Mouse (Mus musculus) layer of hippocampus, adult 2 months (tissue): Measurements from ENCODE around the gene Vwa2. TPM values are rescaled to one million over a fixed set of nuclear protein-coding genes. Genes with fewer than 3 reads are reported as not detected.
A peak's percentile ranks its signal among the peaks of the same experiment; 100 is the strongest.

Source experiments
- DNase-seq, 2 experiments: peaks; one replicate each; pipeline ENCODE4 v3.0.0; 2022; ENCODE audit warnings: low spot score in 2 of 2
- H3K27ac ChIP-seq: fragments of 200-600 bp; 2 replicates; pipeline ENCODE4 v1.8.1; 2022
- H3K4me3 ChIP-seq: fragments of 200-600 bp; 2 replicates; pipeline ENCODE4 v1.8.1; 2022; ENCODE audit warnings: mild to moderate bottlenecking
- CTCF ChIP-seq: fragments of 200-600 bp; conservative IDR thresholded peaks from 2 replicates; pipeline ENCODE4 v1.8.1; 2022; ENCODE audit warnings: antibody characterized with exemption, mild to moderate bottlenecking, moderate library complexity
- total RNA-seq, 2 experiments: library from RNA; stranded (reverse); gene quantifications; 2 replicates each; pipeline ENCODE4 v1.2.3; 2021

Vwa2 gene
- total RNA-seq, 2 experiments from 2014 or later = not detected

DNA sequence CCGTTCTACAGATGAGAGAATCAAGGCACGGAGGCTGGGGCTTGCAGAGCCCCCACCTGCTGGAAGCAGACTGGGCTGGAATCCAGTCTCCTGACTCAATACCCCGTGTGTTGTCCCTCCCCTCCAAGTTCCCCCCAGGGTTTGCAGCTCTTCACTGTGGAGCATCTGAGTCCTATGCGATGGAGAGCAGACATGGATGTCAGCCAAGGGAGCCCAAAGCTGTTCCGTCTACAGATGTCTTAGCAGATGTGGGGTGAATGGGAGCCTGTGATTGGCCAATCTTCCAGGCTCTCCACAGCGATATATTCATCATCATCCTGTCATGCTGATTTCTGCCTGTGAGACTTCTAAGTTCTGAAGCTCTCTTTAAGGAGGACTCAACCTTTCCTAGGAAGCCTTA is 3.3 kb downstream of the Vwa2 start:
- Histone ChIP-seq H3K27ac (no peak overlapping the region), H3K4me3 (no peak overlapping the region)
- DNase-seq = no peak
- no peak for TF ChIP-seq CTCF

DNA sequence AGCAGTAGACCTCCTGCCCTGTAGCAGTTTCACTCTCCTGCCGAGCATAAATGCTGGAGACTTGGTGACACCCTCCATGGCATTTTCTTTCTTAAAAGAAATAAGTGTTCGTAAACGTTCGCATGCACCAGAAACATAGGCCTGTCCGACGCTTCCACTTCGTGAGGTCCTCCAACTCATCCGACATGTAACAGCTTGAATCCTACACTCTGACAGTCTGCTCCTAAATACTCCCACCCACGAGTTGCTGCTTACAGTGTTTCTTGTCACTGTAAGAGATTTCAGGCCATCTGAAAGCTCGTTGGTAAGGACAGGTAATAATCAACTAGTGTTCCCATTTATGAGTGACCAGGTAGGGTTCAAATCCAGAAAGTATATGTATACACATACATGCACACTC is 13.8 kb downstream of the Vwa2 start:
- Histone ChIP-seq H3K4me3 (no peak overlapping the region), H3K27ac (no peak overlapping the region)
- TF ChIP-seq CTCF = no peak
- no peak for DNase-seq

DNA sequence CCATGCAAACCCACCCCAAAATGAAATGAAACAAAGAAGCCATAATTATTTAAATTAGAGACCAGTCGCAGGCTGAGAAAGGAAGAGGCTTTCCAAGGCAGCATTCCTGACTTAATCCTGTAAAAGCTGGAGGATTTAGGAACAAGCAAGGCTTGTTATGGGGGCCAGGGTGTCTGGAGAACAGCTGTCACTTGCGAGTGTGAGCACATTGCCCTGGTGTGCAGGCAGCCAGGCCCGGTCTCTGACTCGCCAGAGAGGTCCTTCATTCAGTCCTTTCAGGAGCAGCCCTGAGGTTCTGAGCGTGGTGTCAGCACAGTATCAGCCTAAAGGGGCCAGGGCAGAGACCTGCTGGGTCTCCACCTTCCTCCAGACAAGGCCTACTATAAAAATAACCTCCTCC is 14.6 kb downstream of the Vwa2 start:
- TF ChIP-seq CTCF = no peak
- no peak for DNase-seq
- H3K4me3 ChIP-seq = no peak overlapping the region
- H3K27ac ChIP-seq = no peak overlapping the region

DNA sequence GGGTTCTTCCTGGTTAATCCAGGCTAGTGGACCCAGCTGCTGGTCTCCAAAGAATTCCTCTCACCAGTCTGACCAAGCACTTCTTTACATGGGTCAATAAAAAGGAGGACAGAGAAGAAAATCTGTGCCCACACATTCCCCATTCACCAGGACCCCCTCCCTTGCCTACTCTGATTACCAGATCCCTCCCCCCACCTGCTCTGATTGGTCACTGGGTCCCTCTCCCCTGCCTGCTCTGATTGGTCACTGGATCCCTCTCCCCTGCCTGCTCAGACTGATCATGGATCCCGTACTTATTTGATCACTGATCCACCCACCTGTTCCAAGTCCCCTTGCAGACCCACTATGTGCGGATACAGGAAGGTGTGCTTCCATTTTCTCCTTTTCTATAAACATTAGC is 17.4 kb downstream of the Vwa2 start:
- DNase-seq = no peak
- H3K4me3 ChIP-seq = no peak overlapping the region
- H3K27ac ChIP-seq = no peak overlapping the region
- no peak for TF ChIP-seq CTCF

DNA sequence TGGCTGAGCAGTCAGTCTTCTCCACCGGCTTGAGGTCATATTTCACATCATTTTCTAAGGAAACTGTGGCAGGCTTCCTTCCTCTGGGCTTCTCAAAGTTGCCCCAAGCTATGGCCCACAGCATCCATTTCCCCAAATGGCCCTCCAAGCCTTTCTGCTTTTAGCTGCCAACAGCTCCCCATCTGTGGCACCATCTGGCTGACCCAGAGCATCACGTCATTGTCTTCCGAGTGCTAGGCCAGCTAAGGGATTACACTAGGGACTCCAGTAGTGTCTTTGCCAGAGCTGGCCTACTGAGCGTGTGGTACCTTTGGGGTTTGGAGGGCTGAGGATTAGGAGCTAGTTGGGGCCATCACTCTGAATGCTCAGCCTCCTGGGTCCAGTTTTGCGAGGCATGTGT is 18.5 kb downstream of the Vwa2 start:
- TF ChIP-seq CTCF = no peak
- Histone ChIP-seq H3K27ac (no peak overlapping the region), H3K4me3 (no peak overlapping the region)
- DNase-seq = no peak

DNA sequence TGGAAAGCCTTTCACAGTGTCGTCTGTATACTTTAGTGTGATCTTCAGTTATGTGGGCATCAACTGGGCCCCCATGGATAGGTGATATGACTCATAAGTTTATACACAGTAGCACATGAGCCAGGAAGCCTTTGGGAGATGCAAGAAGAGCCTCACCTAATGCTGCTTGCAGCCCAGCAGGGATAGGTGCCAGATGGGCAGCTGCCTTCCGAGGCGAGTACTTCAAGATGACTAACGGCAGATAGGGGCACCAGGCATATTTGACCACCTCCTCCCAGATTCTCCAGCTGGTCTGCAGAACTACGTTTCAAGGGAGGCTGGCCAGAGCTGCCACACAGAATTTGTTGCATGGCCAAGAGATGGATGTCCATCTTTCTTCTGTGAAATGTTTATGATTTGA is 19.3 kb downstream of the Vwa2 start:
- no peak for DNase-seq
- no peak overlapping the region for H3K27ac ChIP-seq
- H3K4me3 ChIP-seq = no peak overlapping the region
- no peak for TF ChIP-seq CTCF

DNA sequence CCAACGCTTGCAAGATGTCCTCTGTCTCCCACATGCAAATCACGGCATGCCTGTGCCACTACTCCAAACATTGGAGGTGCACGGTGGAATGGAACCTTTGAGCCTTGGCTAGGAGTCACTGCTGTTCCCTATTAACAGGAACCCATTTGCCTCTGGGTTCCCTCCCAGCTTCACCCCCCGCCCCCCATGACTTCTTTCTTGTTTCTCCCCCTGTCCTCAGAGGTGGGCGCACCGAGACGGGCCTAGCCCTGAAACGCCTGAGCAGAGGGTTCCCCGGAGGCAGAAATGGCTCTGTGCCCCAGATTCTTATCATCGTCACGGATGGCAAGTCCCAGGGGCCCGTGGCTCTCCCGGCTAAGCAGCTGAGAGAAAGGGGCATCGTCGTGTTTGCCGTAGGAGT is 23.6 kb downstream of the Vwa2 start:
- TF ChIP-seq CTCF = no peak
- DNase-seq = no peak
- H3K4me3 ChIP-seq = no peak overlapping the region
- no peak overlapping the region for H3K27ac ChIP-seq

DNA sequence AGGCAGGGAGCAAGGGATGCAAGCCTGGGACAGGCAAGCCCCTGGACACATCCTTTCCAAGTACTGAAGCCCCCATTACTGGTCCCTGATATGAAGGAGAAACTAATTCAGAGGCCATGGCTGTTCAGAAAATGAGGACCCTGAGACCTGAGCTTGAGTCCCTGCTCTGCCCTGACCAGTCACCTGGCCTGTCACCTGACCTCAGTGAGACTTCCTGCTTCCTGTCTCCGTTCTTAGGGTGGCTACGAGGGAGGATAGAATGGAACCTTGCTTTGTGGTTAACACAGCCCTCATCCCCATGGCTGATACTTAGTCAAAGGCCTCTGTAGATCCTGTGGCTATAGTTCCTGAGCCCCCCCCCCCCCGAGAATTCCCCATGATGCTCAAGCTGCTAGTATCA is 30.0 kb downstream of the Vwa2 start:
- TF ChIP-seq CTCF = no peak

DNA sequence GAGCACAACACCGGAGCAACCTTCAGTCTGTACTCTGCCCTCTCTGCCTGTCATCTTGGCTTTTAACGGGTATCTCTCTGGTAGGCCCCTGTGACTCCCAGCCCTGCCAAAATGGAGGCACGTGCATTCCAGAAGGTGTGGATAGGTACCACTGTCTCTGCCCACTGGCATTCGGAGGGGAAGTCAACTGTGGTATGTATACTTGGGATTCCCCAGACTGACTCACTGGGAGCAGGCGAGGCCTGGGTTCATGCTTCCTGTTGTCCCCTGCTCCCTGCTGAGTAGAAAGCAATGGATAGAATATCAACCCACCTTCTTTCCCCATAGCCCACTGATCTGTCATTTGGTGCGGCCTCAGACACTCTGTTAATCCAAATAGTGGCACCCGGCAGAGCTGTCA is 31.3 kb downstream of the Vwa2 start:
- Histone ChIP-seq H3K27ac (no peak overlapping the region), H3K4me3 (no peak overlapping the region)
- no peak for DNase-seq
- TF ChIP-seq CTCF = no peak

More for the DNA sequence above, 30.0 kb downstream of the Vwa2 start:
- Histone ChIP-seq H3K27ac (no peak overlapping the region), H3K4me3 (no peak overlapping the region)
- DNase-seq = no peak

DNA sequence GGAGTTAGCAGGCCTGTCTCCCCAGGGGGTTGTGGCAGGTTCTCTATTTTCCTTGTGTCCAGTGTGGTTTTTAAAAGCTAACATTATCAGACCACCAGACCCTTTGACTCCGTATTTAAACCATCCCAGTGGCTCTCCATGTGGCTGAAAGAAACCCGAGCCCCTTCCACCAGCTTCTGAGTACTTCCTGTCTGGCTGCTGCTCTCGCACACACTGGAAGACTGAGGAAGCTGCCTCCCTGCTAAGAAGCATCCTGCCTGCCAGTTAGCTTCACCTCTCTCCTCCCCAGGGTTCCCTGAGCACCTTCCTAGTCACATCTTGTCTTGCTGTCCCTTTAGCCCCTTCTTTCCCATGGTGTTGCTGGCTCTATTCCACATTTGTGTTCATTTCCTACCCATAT is 33.8 kb downstream of the Vwa2 start:
- DNase-seq = no peak
- TF ChIP-seq CTCF = no peak
- H3K4me3 ChIP-seq = no peak overlapping the region
- no peak overlapping the region for H3K27ac ChIP-seq

DNA sequence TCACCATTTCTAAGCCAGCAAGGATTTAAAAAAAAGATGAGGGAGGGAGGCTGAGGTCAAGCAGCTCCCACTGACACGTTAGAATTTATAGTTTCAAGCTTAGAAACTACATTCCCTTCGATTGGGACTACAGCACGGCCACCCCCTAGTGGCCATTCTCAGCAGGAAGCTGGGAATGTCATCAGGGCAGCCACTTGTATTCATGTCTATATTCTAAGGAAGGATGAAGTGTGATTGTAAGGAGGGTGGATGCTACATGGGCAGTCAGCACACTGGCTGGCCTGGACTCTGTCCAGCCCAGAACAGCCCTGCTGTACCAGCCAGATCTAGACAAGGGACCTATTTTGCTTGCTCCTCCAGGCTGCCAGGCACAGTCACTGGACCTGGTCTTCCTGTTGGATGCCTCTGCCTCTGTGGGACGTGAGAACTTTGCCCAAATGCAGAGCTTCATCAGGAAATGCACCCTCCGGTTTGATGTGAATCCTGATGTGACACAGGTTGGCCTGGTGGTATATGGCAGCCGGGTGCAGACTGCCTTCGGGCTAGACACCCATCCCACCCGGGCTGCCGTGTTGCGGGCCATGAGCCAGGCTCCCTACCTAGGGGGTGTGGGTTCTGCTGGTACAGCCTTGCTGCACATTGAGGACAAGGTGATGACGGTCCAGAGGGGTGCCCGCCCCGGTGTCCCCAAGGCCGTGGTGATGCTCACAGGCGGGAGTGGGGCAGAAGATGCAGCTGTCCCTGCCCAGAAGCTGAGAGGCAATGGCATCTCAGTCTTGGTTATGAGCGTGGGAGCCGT is 34.6 kb downstream of the Vwa2 start:
- DNase-seq = peak; percentile 34 to 42
- peak; percentile 87 for TF ChIP-seq CTCF
- no peak overlapping the region for H3K27ac ChIP-seq
- H3K4me3 ChIP-seq = no peak overlapping the region

DNA sequence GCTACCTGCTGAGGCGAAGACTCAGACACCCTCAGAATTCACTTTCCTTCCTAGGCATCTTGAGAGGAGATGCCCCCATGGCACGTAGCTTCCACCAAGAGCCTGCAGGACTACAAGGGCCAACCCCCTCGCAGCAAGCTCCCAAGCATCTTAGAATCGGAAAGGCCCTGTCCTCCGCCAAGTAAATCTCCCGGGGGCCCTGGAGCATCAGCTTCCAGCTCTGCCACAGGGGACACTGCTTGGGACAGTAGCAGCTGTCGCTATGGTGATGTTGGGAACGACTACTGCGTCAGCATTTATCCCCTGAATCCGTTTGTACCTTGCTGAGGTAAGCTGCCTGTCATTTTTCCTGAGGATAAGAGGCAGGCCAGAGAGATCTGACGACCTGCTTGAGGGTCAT is 36.5 kb downstream of the Vwa2 start:
- DNase-seq = no peak
- no peak overlapping the region for H3K4me3 ChIP-seq
- no peak overlapping the region for H3K27ac ChIP-seq
- TF ChIP-seq CTCF = no peak

DNA sequence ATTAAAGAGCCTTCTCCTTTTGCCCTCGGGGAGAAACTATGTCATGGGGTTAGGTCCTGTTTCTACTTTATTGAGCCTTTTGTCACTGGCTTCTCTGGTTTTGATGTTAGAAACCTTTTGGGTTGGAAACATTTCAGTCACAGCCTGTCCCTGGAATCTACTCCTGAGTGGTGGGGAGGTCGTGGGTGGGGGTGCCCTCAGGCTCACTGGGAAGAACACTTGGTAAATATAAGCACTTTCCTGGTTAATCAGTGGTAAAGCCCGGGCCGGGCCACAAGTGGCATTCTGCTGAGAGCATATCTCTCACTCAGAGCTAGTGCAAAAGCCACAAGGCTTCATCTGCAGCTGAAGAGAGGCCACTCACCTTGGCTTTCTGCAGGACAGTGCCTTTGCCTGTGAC is 39.7 kb downstream of the Vwa2 start:
- TF ChIP-seq CTCF = no peak
- no peak for DNase-seq
- Histone ChIP-seq H3K4me3 (no peak overlapping the region), H3K27ac (no peak overlapping the region)

DNA sequence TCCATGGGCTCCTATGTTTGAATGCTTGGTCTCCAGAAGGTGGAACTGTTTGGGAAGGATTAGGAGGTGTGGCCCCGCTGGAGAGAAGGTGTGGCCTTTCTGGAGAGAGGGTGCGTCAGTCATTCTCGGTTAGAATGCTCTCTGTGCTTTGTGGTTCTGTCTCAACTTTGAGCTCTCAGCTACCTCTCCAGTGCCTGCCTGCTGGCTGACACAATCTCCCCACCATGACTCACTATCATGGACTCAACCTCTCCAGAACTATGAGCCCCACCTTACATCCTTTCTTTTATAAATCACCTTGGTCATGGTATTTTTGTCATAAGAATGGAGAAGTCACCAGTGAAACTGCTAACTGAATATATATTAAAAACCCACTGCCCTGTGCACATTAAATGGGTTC is 40.6 kb downstream of the Vwa2 start:
- no peak for TF ChIP-seq CTCF
- H3K27ac ChIP-seq = no peak overlapping the region
- DNase-seq = no peak

More for the DNA sequence above, 40.6 kb downstream of the Vwa2 start:
- no peak overlapping the region for H3K4me3 ChIP-seq
